Mouse (Mus musculus) liver, postnatal 0 days (tissue): ENCODE results near the gene Rab5a.

Source experiments
- CTCF ChIP-seq: sonication (generic); IDR thresholded peaks from 2 replicates; pipeline ENCODE4 v1.5.1; 2016; ENCODE audit warnings: antibody characterized with exemption, low read depth
- EP300 ChIP-seq: IDR thresholded peaks from 2 replicates; pipeline ENCODE4 v1.6.1; 2016; ENCODE audit warnings: antibody characterized with exemption, low read depth, mild to moderate bottlenecking

DNA sequence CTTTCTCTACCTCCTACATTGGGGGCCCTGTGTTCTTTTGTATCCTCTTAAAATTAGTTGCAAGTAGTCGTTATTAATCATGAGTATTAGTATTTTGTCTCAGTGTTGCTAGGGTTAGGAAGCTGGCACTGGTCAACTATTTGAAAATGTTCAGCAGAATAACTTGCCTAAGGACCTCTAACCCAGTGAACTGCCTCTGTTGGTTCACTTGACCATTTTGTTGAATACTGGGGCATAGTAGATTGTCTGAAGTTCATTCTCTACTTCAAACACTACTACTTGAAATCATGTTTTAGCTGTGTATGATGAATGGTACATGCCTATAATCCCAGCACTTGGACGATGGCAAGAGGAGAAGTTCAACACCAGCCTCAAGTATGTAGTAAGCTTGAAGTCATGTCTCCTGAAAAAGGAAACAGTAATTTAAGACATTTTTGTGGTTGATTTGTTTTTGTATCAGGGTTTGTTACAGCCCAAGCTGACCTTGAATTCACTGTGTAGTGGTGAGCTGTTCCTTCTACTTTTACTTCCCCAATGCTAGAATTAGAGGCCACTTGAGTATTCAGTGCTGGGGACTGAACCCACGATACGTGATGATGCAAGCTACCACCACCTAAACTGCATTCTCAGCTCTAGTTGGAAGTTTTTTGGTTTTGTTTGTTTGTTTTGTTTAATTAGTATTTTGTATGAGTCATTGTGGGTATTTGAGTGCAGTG is 9.4 kb downstream of the Rab5a start:
- no peak for TF ChIP-seq CTCF
- TF ChIP-seq EP300, result no peak
